Mouse (Mus musculus) embryonic facial prominence, embryonic 12.5 days (tissue): ENCODE results near the gene Mvb12b. TPM values are rescaled to one million over a fixed set of nuclear protein-coding genes. Genes with fewer than 3 reads are reported as not detected.

Source experiments
- ATAC-seq: fragments of 200-750 bp; cut with Nextera tagmentation; 2 replicates; pipeline ENCODE4 v1.8.0; 2017; ENCODE audit not compliant: insufficient number of reproducible peaks, insufficient read depth, low FRiP score, low TSS enrichment
- H3K27ac ChIP-seq: fragments of 300-500 bp; sonication (generic); 2 replicates; pipeline ENCODE4 v1.5.1; 2016; ENCODE audit warnings: mild to moderate bottlenecking
- H3K27me3 ChIP-seq: fragments of 300-500 bp; sonication (generic); 2 replicates; pipeline ENCODE4 v1.6.1; 2016; ENCODE audit warnings: mild to moderate bottlenecking, moderate library complexity
- H3K36me3 ChIP-seq: fragments of 300-500 bp; sonication (generic); 2 replicates; pipeline ENCODE4 v1.6.1; 2016; ENCODE audit warnings: mild to moderate bottlenecking
- H3K4me1 ChIP-seq: fragments of 300-500 bp; sonication (generic); 2 replicates; pipeline ENCODE4 v1.6.1; 2016
- H3K4me2 ChIP-seq: fragments of 300-500 bp; sonication (generic); replicated peaks from 2 replicates; pipeline ENCODE4 v1.6.1; 2016; ENCODE audit warnings: mild to moderate bottlenecking, moderate library complexity
- H3K4me3 ChIP-seq: fragments of 300-500 bp; sonication (generic); 2 replicates; pipeline ENCODE4 v1.5.1; 2016; ENCODE audit warnings: mild to moderate bottlenecking
- H3K9ac ChIP-seq: fragments of 300-500 bp; sonication (generic); 2 replicates; pipeline ENCODE4 v1.6.1; 2016; ENCODE audit warnings: mild to moderate bottlenecking, moderate library complexity
- H3K9me3 ChIP-seq: fragments of 300-500 bp; sonication (generic); 2 replicates; pipeline ENCODE4 v1.6.1; 2016; ENCODE audit warnings: mild to moderate bottlenecking, moderate library complexity
- WGBS: fragments of 180-500 bp; shearing (Covaris S2); methylation state at CpG from one replicate; pipeline ENCODE4 v1.1.7; 2016; 5-methylcytosine and 5-hydroxymethylcytosine counted together
- polyA plus RNA-seq: library from polyadenylated mRNA; unstranded; fragments of >200 nt; fragmentation: Nextera tagmentation; extraction: Ambion mirVana; gene quantifications from 2 replicates; pipeline ENCODE4 v1.2.1, GENCODE M21; 2016

Mvb12b gene
- polyA plus RNA-seq, 1 experiment from 2014 or later = 31.2 TPM

- peaks cover 25% of the 10 kb centered on the region for H3K4me1 ChIP-seq
- H3K27me3 ChIP-seq = no peaks in the 10 kb centered on the region
Measured at GRCm38 (mm10) chr2:33770526-33771130, 117.1 kb downstream of the Mvb12b start.

GRCm38 (mm10) chr2:33764476-33764875, 123.3 kb downstream of the Mvb12b start:
- Histone ChIP-seq H3K4me2 (no peak overlapping the region), H3K9ac (no peak overlapping the region), H3K9me3 (no peaks in the 10 kb centered on the region), H3K36me3 (0 out of 2 replicates have a peak, but pooled peaks cover 4% of the 10 kb centered on the region), H3K27me3 (no peaks in the 10 kb centered on the region), H3K27ac (no peak overlapping the region), H3K4me3 (no peak overlapping the region), H3K4me1 (peaks cover 31% of the 10 kb centered on the region)
- 45% methylated on average over 6 of the region's 8 CpGs for WGBS
- ATAC-seq = no peak

More at GRCm38 (mm10) chr2:33770526-33771130, 117.1 kb downstream of the Mvb12b start:
- Histone ChIP-seq H3K4me2 (no peak overlapping the region), H3K27ac (no peak overlapping the region), H3K36me3 (peaks cover 8% of the 10 kb centered on the region; the same call in 1 of the 2 replicates), H3K9me3 (no peaks in the 10 kb centered on the region), H3K4me3 (no peak overlapping the region), H3K9ac (no peak overlapping the region)
- ATAC-seq = no peak
- 86% methylated on average over 4 of the region's 4 CpGs for WGBS

- 57% methylated on average over 6 of the region's 6 CpGs for WGBS
- no peak overlapping the region for H3K27ac ChIP-seq
- no peak overlapping the region for H3K9ac ChIP-seq
Measured at GRCm38 (mm10) chr2:33762210-33762609, 125.5 kb downstream of the Mvb12b start.

GRCm38 (mm10) chr2:33760571-33760991, 127.2 kb downstream of the Mvb12b start:
- no peaks in the 10 kb centered on the region for H3K27me3 ChIP-seq
- H3K36me3 ChIP-seq = peaks cover 6% of the 10 kb centered on the region; the same call in 1 of the 2 replicates
- 81% methylated on average over 13 of the region's 13 CpGs for WGBS
- H3K4me1 ChIP-seq = peaks cover 42% of the 10 kb centered on the region
- no peak overlapping the region for H3K4me3 ChIP-seq
- H3K4me2 ChIP-seq = no peak overlapping the region
- no peaks in the 10 kb centered on the region for H3K9me3 ChIP-seq
- H3K27ac ChIP-seq = no peak overlapping the region
- no peak overlapping the region for H3K9ac ChIP-seq
- ATAC-seq = no peak

More at GRCm38 (mm10) chr2:33762210-33762609, 125.5 kb downstream of the Mvb12b start:
- Histone ChIP-seq H3K4me3 (no peak overlapping the region), H3K4me2 (no peak overlapping the region), H3K4me1 (peaks cover 31% of the 10 kb centered on the region), H3K9me3 (no peaks in the 10 kb centered on the region), H3K36me3 (peaks cover 8% of the 10 kb centered on the region; the same call in 1 of the 2 replicates), H3K27me3 (no peaks in the 10 kb centered on the region)
- ATAC-seq = no peak

- Histone ChIP-seq H3K4me3 (no peak overlapping the region), H3K27ac (no peak overlapping the region), H3K4me2 (no peak overlapping the region), H3K9me3 (no peaks in the 10 kb centered on the region), H3K4me1 (peaks cover 53% of the 10 kb centered on the region), H3K36me3 (peaks cover 4% of the 10 kb centered on the region; the same call in 1 of the 2 replicates), H3K9ac (no peak overlapping the region), H3K27me3 (no peaks in the 10 kb centered on the region)
- WGBS = 54% methylated on average over 10 of the region's 10 CpGs
- no peak for ATAC-seq
Measured at GRCm38 (mm10) chr2:33759447-33759846, 128.3 kb downstream of the Mvb12b start.

GRCm38 (mm10) chr2:33755633-33756020, 132.1 kb downstream of the Mvb12b start:
- H3K9ac ChIP-seq = no peak overlapping the region
- no peaks in the 10 kb centered on the region for H3K9me3 ChIP-seq
- H3K27ac ChIP-seq = 0 out of 2 replicates have a peak overlapping the region, but pooled peaks have one; percentile 43
- H3K36me3 ChIP-seq = peaks cover 8% of the 10 kb centered on the region; the same call in 1 of the 2 replicates
- no peak overlapping the region for H3K4me2 ChIP-seq
- H3K27me3 ChIP-seq = no peaks in the 10 kb centered on the region
- no peak overlapping the region for H3K4me3 ChIP-seq
- ATAC-seq = no peak
- WGBS = 59% methylated on average over 6 of the region's 6 CpGs
- H3K4me1 ChIP-seq = peaks cover 51% of the 10 kb centered on the region

- Histone ChIP-seq H3K4me3 (no peak overlapping the region), H3K27ac (peak overlapping the region; percentile 93), H3K4me2 (no peak overlapping the region), H3K36me3 (peaks cover 11% of the 10 kb centered on the region; the same call in 1 of the 2 replicates), H3K9me3 (no peaks in the 10 kb centered on the region), H3K9ac (no peak overlapping the region), H3K27me3 (no peaks in the 10 kb centered on the region), H3K4me1 (peaks cover 46% of the 10 kb centered on the region)
- WGBS = 60% methylated on average over 7 of the region's 7 CpGs
- ATAC-seq = no peak
Measured at GRCm38 (mm10) chr2:33754980-33755632, 132.6 kb downstream of the Mvb12b start.

GRCm38 (mm10) chr2:33754317-33754633, 133.5 kb downstream of the Mvb12b start:
- no peak for ATAC-seq
- Histone ChIP-seq H3K27me3 (no peaks in the 10 kb centered on the region), H3K9ac (no peak overlapping the region), H3K9me3 (no peaks in the 10 kb centered on the region), H3K4me1 (peaks cover 42% of the 10 kb centered on the region), H3K4me3 (no peak overlapping the region), H3K4me2 (no peak overlapping the region), H3K27ac (peak overlapping the region; percentile 93), H3K36me3 (peaks cover 17% of the 10 kb centered on the region)
- 63% methylated on average over 3 of the region's 3 CpGs for WGBS

GRCm38 (mm10) chr2:33753630-33754316, 134.0 kb downstream of the Mvb12b start:
- H3K4me1 ChIP-seq = peaks cover 42% of the 10 kb centered on the region
- H3K27me3 ChIP-seq = no peaks in the 10 kb centered on the region
- H3K9me3 ChIP-seq = no peaks in the 10 kb centered on the region
- peak; percentile 82 for ATAC-seq
- H3K36me3 ChIP-seq = peaks cover 22% of the 10 kb centered on the region
- no peak overlapping the region for H3K4me3 ChIP-seq
- H3K9ac ChIP-seq = 0 out of 2 replicates have a peak overlapping the region, but pooled peaks have one; percentile 15
- 0 out of 2 replicates have a peak overlapping the region, but pooled peaks have one; percentile 2 for H3K4me2 ChIP-seq
- 17% methylated on average over 15 of the region's 15 CpGs for WGBS
- H3K27ac ChIP-seq = peak overlapping the region; percentile 93

- Histone ChIP-seq H3K4me3 (no peak overlapping the region), H3K4me2 (no peak overlapping the region), H3K27me3 (no peaks in the 10 kb centered on the region), H3K9ac (no peak overlapping the region), H3K36me3 (peaks cover 25% of the 10 kb centered on the region), H3K27ac (no peak overlapping the region), H3K4me1 (peaks cover 31% of the 10 kb centered on the region), H3K9me3 (no peaks in the 10 kb centered on the region)
- no peak for ATAC-seq
- WGBS = 91% methylated on average over 7 of the region's 7 CpGs
Measured at GRCm38 (mm10) chr2:33750611-33751010, 137.1 kb downstream of the Mvb12b start.

GRCm38 (mm10) chr2:33746471-33746870, 141.3 kb downstream of the Mvb12b start:
- Histone ChIP-seq H3K36me3 (peaks cover 30% of the 10 kb centered on the region), H3K4me1 (no peaks in the 10 kb centered on the region), H3K4me2 (no peak overlapping the region), H3K27ac (no peak overlapping the region), H3K27me3 (no peaks in the 10 kb centered on the region), H3K4me3 (no peak overlapping the region), H3K9me3 (no peaks in the 10 kb centered on the region), H3K9ac (no peak overlapping the region)
- 8% methylated on average over 5 of the region's 5 CpGs for WGBS
- ATAC-seq = no peak
